Comparison of ENCODE assay signal across 1 mouse cellular context in the genomic region with DNA sequence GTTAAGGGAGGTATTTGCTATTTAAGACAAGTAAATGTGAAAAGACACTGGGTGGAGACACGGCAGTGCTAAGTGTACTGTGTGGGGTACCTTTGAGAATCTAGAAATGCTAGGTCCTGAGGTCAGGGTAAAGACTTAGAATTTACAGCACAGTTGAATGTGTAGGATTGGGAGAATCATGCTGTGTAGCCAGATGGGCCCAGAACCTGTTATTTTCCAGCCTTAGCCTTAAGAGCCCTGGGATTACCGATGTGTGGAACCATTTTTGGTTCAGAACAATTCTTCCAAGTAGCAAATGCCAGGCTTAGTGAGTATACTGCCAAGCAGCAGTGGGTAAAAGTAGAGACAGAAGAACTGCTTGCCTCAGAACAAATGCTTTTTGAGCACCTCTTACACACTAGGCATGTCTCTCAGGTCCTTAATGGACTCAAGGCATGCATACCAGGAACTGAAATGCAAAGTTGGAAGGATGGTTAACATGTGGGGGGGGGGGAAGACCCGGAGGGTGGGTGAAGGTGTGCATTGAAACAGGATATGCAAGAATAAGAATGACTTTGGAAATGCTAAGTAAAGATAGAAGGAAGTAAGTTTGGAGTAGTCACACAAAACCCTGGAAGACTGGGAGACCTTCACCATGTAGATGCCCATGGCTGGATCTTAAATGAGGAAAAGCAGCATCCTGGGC.
TF ChIP-seq lines count a peak whose summit lies in the region.

No protein-coding gene starts in this region.

TF ChIP-seq in CH12.LX, 34 proteins besides CTCF, POLR2A, EP300 and RAD21 (continued from another document):
- TF ChIP-seq GABPA (IDR thresholded peaks at IDR 0.05; ENCODE audit: insufficient replicate concordance, low read depth, low read length) = no peak
- TF ChIP-seq MAFK (IDR thresholded peaks at IDR 0.05; ENCODE audit: insufficient replicate concordance, low read length) = no peak
- no peak for TF ChIP-seq ZKSCAN1 (IDR thresholded peaks at IDR 0.05; ENCODE audit: borderline replicate concordance, low read depth, low read length)
- TF ChIP-seq MEF2A (IDR thresholded peaks at IDR 0.05; ENCODE audit: borderline replicate concordance, low read depth, low read length) = no peak
- TF ChIP-seq NRF1 (IDR thresholded peaks at IDR 0.05; ENCODE audit: low read depth, low read length) = no peak
- no peak for TF ChIP-seq RCOR1 (conservative IDR thresholded peaks at IDR 0.05; ENCODE audit: low read depth, low read length)
- no peak for TF ChIP-seq E2F4 (IDR thresholded peaks at IDR 0.05; ENCODE audit: insufficient replicate concordance, low read depth, low read length)
- no peak for TF ChIP-seq NELFE (IDR thresholded peaks at IDR 0.05; ENCODE audit: low read depth, low read length)
TF ChIP-seq in CH12.LX: peak in this region for 0.
